Mouse (Mus musculus): ENCODE results near the gene Gm3029.
"Not testable (repeated sequence)": the region's sequence is repeated elsewhere in the genome, so short reads cannot be mapped to it uniquely, and the experiment has no call there.

Gm3029 gene

DNA sequence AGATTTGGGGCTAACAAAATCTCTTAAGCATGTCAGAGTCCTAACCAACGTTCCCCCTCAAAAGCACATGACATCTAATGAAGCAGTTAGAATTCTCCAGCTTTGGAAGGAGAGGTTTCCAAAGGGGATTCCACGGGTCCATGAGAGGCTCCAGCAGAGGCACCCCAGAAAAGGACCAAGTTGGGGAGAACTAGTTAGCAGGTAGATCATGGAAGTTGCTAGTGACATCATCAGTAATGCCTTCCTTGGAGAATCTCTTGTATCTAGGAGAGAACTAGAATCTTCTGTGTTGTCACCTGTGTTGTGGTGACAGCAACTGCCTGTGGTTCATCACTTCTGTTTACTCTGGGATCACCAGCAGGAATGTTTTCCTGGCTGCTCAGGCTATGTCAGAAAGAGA is at the start of gene Gm3029:
Gene Gm3029 (plus strand): TSS at position 301 of the 400 bp plus-strand sequence.
- not testable (repeated sequence) for DNase-seq

DNA sequence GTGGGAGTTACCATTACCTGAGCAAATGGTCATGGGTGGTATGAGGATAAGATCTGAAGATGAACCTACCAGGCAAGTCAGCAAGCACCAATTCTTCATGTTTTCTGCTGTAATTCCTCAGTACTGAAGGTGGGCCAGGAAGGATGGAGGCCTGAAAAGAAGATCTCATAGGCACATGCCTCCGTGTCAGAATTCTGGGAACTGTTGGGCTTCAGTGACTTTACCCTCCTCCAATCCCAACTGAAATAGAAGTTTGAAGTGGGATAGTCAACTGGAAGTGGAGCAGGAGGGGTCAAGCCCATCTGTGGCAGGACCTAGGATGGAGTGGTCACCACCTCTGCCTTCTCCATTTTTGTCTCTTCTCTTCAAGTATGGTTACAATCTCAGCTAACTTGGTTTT is 47.7 kb upstream of the Gm3029 start, which contains the start of gene Gm2916:
Gene Gm2916 (plus strand): TSS at position 301 of the 400 bp plus-strand sequence.
- not testable (repeated sequence) for DNase-seq

DNA sequence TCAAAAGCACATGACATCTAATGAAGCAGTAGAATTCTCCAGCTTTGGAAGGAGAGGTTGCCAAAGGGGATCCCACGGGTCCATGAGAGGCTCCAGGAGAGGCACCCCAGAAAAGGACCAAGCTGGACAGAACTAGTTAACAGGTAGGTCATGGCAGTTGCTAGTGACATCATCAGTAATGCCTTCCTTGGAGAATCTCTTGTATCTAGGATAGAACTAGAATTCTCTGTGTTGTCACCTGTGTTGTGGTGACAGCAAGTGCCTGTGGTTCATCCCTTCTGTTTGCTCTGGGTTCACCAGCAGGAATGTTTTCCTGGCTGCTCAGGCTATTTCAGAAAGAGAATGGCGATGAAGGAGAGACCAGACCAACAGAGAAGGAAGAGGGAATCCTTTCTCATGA is 31.7 kb downstream of the Gm3029 start, which contains the start of gene Gm3095:
Gene Gm3095 (plus strand): TSS at position 301 of the 400 bp plus-strand sequence.
- not testable (repeated sequence) for DNase-seq

All from B cell, adult 2 months (primary cell).